Mouse (Mus musculus): ENCODE data around the gene Sidt2. TPM values are rescaled to one million over a fixed set of nuclear protein-coding genes. Genes with fewer than 3 reads are reported as not detected.
A peak's percentile ranks its signal among the peaks of the same experiment; 100 is the strongest.

The Sidt2 gene
- polyA plus RNA-seq (2014; fragmentation: Nextera tagmentation; extraction: Ambion mirVana) = 23.4 and 23.6 TPM in 2 replicates

DNA sequence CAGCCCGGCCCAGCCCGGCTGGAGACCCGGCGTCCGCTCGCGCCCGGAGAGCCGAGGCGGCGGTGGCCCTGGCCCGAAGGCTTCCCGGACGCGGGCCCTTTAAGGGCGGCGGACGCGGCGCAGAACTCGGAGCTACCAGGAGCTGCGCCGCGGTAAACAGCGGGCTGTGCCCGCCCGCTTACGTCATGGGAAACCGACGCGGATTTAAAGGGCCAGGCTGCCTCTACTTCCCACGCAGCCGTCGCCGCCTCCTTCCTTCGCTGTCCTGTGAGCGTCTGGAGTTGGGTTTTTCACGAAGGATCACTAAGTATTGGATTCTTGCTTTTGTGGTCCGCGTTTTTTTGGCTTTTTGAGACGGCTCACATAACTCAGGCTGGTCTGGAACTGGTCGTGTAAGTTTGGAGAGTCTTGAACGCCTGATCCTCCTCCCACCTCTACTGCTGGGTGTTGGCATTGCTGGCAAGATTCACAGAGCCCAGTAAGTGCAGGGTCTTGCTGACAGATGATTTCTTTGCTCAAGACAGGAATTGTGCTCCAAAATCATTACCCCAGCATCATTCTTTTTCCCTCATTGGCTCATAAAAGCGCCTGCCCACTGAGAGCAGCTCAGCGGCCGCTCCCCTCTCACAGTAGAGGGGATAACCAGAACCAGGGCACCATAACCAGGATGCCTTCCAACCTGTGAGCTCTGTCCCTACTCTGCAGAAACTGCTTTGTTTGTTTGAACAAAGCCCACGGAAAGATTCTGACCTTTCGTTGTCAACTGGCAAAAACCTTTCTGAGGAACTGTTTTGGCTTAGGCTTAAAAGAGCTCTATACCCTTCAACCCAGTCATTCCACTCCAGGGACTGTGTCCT is at the start of gene Sidt2:
Gene Sidt2 (minus strand): TSS at position 152 of the 857 bp plus-strand sequence.
- Histone ChIP-seq H3K27ac (ENCODE audit: low read depth, low read length) (peak within 1 kb of the TSS; percentile 79), H3K9ac (ENCODE audit: low read depth, low read length) (peak within 1 kb of the TSS; percentile 87), H3K9me3 (ENCODE audit: control insufficient read depth, low read length) (no peaks in the 10 kb centered on the region), H3K4me3 (ENCODE audit: low read depth, low read length) (peak within 1 kb of the TSS; percentile 87), H3K27me3 (ENCODE audit: control insufficient read depth, insufficient read depth, low read length) (no peaks in the 10 kb centered on the region), H3K4me2 (replicated peaks; ENCODE audit: low read depth, low read length) (peak within 1 kb of the TSS; percentile 96), H3K36me3 (ENCODE audit: control insufficient read depth, insufficient read depth, low read length) (no peaks in the 10 kb centered on the region), H3K4me1 (replicated peaks; ENCODE audit: control insufficient read depth, insufficient read depth, low read length) (no peaks in the 10 kb centered on the region)
- WGBS = under 1% methylated on average over 47 of the region's 48 CpGs
- peak; percentile 90 for DNase-seq (ENCODE audit: low spot score)
- peak; percentile 94 for ATAC-seq (ENCODE audit: low FRiP score)

GRCm38 (mm10) chr9:46004529-46004928 is 49.5 kb upstream of the Sidt2 start:
- Histone ChIP-seq H3K4me1 (replicated peaks; ENCODE audit: control insufficient read depth, insufficient read depth, low read length) (no peaks in the 10 kb centered on the region), H3K27me3 (ENCODE audit: control insufficient read depth, insufficient read depth, low read length) (no peaks in the 10 kb centered on the region), H3K4me2 (replicated peaks; ENCODE audit: low read depth, low read length) (no peak overlapping the region), H3K9me3 (ENCODE audit: control insufficient read depth, low read length) (no peaks in the 10 kb centered on the region), H3K27ac (ENCODE audit: low read depth, low read length) (no peak overlapping the region), H3K36me3 (ENCODE audit: control insufficient read depth, insufficient read depth, low read length) (no peaks in the 10 kb centered on the region), H3K4me3 (ENCODE audit: low read depth, low read length) (no peak overlapping the region), H3K9ac (ENCODE audit: low read depth, low read length) (no peak overlapping the region)
- 55% methylated on average over 3 of the region's 3 CpGs for WGBS
- DNase-seq (ENCODE audit: low spot score) (no peak), ATAC-seq (ENCODE audit: low FRiP score) (no peak)

DNA sequence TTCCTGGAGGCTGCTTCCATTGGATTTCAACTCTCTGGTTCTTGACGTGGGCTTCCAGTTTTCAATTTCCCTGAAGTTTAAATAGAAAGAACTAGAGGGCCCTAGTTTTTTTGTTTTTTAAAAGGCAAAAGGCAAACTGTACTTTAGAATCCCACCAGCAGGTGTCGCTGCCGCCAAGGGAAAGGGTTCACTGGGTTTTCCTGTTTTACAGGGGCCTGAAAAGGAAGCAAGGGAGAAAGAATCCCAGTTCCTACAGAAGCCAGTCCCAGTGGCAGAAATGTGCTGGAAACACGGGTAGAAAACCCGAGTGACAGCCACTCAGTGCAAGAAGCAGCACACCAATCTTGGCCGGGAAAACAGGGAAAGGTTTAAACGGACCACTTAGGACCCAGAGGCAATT is 48.7 kb upstream of the Sidt2 start:
- ATAC-seq (ENCODE audit: low FRiP score) (no peak), DNase-seq (ENCODE audit: low spot score) (peak; percentile 93)
- H3K4me1 ChIP-seq (replicated peaks; ENCODE audit: control insufficient read depth, insufficient read depth, low read length) = no peaks in the 10 kb centered on the region
- no peaks in the 10 kb centered on the region for H3K27me3 ChIP-seq (ENCODE audit: control insufficient read depth, insufficient read depth, low read length)
- 12% methylated on average over 7 of the region's 7 CpGs for WGBS
- H3K9ac ChIP-seq (ENCODE audit: low read depth, low read length) = no peak overlapping the region
- no peak overlapping the region for H3K27ac ChIP-seq (ENCODE audit: low read depth, low read length)
- H3K9me3 ChIP-seq (ENCODE audit: control insufficient read depth, low read length) = no peaks in the 10 kb centered on the region
- H3K36me3 ChIP-seq (ENCODE audit: control insufficient read depth, insufficient read depth, low read length) = no peaks in the 10 kb centered on the region
- H3K4me3 ChIP-seq (ENCODE audit: low read depth, low read length) = no peak overlapping the region
- H3K4me2 ChIP-seq (replicated peaks; ENCODE audit: low read depth, low read length) = no peak overlapping the region

GRCm38 (mm10) chr9:45999009-45999408 is 44.0 kb upstream of the Sidt2 start:
- no peak overlapping the region for H3K9ac ChIP-seq (ENCODE audit: low read depth, low read length)
- H3K36me3 ChIP-seq (ENCODE audit: control insufficient read depth, insufficient read depth, low read length) = no peaks in the 10 kb centered on the region
- no peaks in the 10 kb centered on the region for H3K9me3 ChIP-seq (ENCODE audit: control insufficient read depth, low read length)
- 77% methylated on average over 4 of the region's 4 CpGs for WGBS
- no peak overlapping the region for H3K27ac ChIP-seq (ENCODE audit: low read depth, low read length)
- H3K4me3 ChIP-seq (ENCODE audit: low read depth, low read length) = no peak overlapping the region
- DNase-seq (ENCODE audit: low spot score) = no peak
- H3K4me2 ChIP-seq (replicated peaks; ENCODE audit: low read depth, low read length) = no peak overlapping the region
- H3K27me3 ChIP-seq (ENCODE audit: control insufficient read depth, insufficient read depth, low read length) = no peaks in the 10 kb centered on the region
- H3K4me1 ChIP-seq (replicated peaks; ENCODE audit: control insufficient read depth, insufficient read depth, low read length) = no peaks in the 10 kb centered on the region
- no peak for ATAC-seq (ENCODE audit: low FRiP score)

- Histone ChIP-seq H3K27me3 (ENCODE audit: control insufficient read depth, insufficient read depth, low read length) (no peaks in the 10 kb centered on the region), H3K4me1 (replicated peaks; ENCODE audit: control insufficient read depth, insufficient read depth, low read length) (peaks cover 4% of the 10 kb centered on the region; the same call in 1 of the 2 replicates), H3K36me3 (ENCODE audit: control insufficient read depth, insufficient read depth, low read length) (0 out of 2 replicates have a peak, but pooled peaks cover 2% of the 10 kb centered on the region), H3K27ac (ENCODE audit: low read depth, low read length) (peak overlapping the region; percentile 95), H3K9me3 (ENCODE audit: control insufficient read depth, low read length) (no peaks in the 10 kb centered on the region), H3K4me3 (ENCODE audit: low read depth, low read length) (peak overlapping the region; percentile 100), H3K9ac (ENCODE audit: low read depth, low read length) (peak overlapping the region; percentile 97), H3K4me2 (replicated peaks; ENCODE audit: low read depth, low read length) (peak overlapping the region; percentile 80)
- ATAC-seq (ENCODE audit: low FRiP score) (peak; percentile 76), DNase-seq (ENCODE audit: low spot score) (no peak)
- 3% methylated on average over 4 of the region's 4 CpGs for WGBS
These were observed 30.1 kb upstream of the Sidt2 start for GRCm38 (mm10) chr9:45985229-45985567.

DNA sequence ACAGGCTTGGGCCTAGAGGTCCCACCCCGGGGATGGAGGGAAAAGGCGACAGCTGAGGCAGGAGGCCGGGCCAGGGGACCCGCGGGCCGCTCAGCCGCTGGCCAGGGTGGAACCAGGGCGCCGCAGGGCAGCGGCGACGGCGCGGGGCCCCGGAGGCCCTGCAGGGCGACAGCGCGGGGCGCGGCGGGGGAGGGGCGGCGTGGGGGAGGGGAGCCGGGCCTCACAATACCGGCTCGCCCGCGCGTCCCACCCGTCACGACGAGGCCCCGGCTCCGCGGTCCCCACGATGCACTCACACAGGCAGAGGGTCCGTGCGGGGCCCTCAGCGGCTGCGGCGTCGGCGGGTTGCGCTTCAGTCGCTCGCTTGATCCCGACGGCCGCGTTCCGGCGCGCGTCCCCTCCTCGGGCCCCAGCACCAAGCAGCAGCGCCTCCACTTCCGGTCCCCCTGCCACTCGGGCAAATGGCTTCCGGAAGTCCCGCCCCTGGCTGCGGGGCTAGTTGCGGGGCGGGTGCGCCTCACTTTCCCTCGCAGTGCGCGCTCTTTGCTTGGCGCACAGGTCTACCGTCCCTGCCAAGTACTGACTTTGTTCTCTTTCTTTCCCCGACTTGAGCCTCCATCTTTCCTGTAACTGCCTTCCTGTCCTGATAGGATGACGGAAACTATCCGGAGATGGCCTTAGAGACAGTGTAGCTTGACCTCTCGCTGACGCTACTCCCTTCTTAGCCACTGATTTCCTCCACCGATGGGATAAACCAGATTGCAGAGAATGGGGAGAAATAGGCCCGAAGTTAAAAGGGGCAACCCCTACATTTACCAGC is 29.6 kb upstream of the Sidt2 start:
- peak overlapping the region; percentile 80 for H3K4me2 ChIP-seq (replicated peaks; ENCODE audit: low read depth, low read length)
- ATAC-seq (ENCODE audit: low FRiP score) (peak; percentile 95), DNase-seq (ENCODE audit: low spot score) (peak; percentile 97)
- 1% methylated on average over 56 of the region's 76 CpGs for WGBS
- peak overlapping the region; percentile 100 for H3K4me3 ChIP-seq (ENCODE audit: low read depth, low read length)
- H3K27ac ChIP-seq (ENCODE audit: low read depth, low read length) = peak overlapping the region; percentile 95
- peak overlapping the region; percentile 97 for H3K9ac ChIP-seq (ENCODE audit: low read depth, low read length)
- H3K27me3 ChIP-seq (ENCODE audit: control insufficient read depth, insufficient read depth, low read length) = no peaks in the 10 kb centered on the region
- H3K36me3 ChIP-seq (ENCODE audit: control insufficient read depth, insufficient read depth, low read length) = 0 out of 2 replicates have a peak, but pooled peaks cover 2% of the 10 kb centered on the region
- peaks cover 4% of the 10 kb centered on the region; the same call in 1 of the 2 replicates for H3K4me1 ChIP-seq (replicated peaks; ENCODE audit: control insufficient read depth, insufficient read depth, low read length)
- no peaks in the 10 kb centered on the region for H3K9me3 ChIP-seq (ENCODE audit: control insufficient read depth, low read length)

DNA sequence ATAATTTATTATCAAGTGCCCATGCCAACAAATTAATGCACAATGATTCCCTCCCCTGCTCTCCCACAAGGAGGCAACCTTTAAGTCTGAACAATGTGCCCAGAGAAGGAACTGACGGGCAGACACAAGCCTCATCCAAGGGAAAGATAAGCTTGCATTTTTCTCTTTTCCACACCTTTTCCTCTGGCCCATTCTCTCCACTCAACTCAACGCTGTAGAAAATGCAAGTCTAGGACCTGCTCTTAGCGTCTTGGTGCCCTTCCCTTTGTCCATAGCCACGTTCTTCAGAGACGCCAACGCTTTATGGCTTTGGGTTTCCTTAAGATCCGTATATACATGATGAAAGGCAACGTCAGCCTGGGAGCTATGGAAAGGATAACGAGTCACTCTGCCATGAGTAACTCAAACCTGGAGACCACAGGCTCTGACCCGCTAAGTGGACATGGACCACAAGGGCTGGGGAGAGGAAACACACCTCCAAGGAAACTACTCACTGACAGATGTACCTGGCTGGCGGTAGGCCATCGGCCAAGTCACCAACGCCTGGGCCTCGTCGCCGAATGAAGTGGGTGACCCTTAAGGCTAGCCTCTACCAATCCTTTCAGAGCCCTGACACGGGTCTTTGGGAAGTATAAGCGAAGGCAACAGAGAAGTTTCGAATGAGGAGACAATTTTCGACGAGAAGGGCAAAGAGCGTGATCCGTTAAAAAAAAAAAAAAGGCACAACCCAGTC is 28.8 kb upstream of the Sidt2 start:
- ATAC-seq (ENCODE audit: low FRiP score) (no peak; the same call in 1 of the 2 replicates), DNase-seq (ENCODE audit: low spot score) (peak; percentile 53)
- Histone ChIP-seq H3K4me2 (replicated peaks; ENCODE audit: low read depth, low read length) (peak overlapping the region; percentile 80), H3K27me3 (ENCODE audit: control insufficient read depth, insufficient read depth, low read length) (no peaks in the 10 kb centered on the region), H3K9me3 (ENCODE audit: control insufficient read depth, low read length) (no peaks in the 10 kb centered on the region), H3K4me3 (ENCODE audit: low read depth, low read length) (peak overlapping the region; percentile 100), H3K4me1 (replicated peaks; ENCODE audit: control insufficient read depth, insufficient read depth, low read length) (peaks cover 4% of the 10 kb centered on the region; the same call in 1 of the 2 replicates), H3K9ac (ENCODE audit: low read depth, low read length) (peak overlapping the region; percentile 97), H3K36me3 (ENCODE audit: control insufficient read depth, insufficient read depth, low read length) (0 out of 2 replicates have a peak, but pooled peaks cover 2% of the 10 kb centered on the region), H3K27ac (ENCODE audit: low read depth, low read length) (peak overlapping the region; percentile 95)
- WGBS = 1% methylated on average over 23 of the region's 23 CpGs

- 0 out of 2 replicates have a peak, but pooled peaks cover 2% of the 10 kb centered on the region for H3K36me3 ChIP-seq (ENCODE audit: control insufficient read depth, insufficient read depth, low read length)
- H3K9ac ChIP-seq (ENCODE audit: low read depth, low read length) = no peak overlapping the region
- H3K27me3 ChIP-seq (ENCODE audit: control insufficient read depth, insufficient read depth, low read length) = no peaks in the 10 kb centered on the region
- no peak overlapping the region for H3K4me3 ChIP-seq (ENCODE audit: low read depth, low read length)
- H3K9me3 ChIP-seq (ENCODE audit: control insufficient read depth, low read length) = no peaks in the 10 kb centered on the region
- no peak overlapping the region for H3K27ac ChIP-seq (ENCODE audit: low read depth, low read length)
- peaks cover 4% of the 10 kb centered on the region; the same call in 1 of the 2 replicates for H3K4me1 ChIP-seq (replicated peaks; ENCODE audit: control insufficient read depth, insufficient read depth, low read length)
- no peak for ATAC-seq (ENCODE audit: low FRiP score)
- no peak overlapping the region for H3K4me2 ChIP-seq (replicated peaks; ENCODE audit: low read depth, low read length)
- no peak for DNase-seq (ENCODE audit: low spot score)
These were observed 26.3 kb upstream of the Sidt2 start for GRCm38 (mm10) chr9:45981331-45981730.
